6 mouse cellular contexts compared by ENCODE assay signal in the genomic region with DNA sequence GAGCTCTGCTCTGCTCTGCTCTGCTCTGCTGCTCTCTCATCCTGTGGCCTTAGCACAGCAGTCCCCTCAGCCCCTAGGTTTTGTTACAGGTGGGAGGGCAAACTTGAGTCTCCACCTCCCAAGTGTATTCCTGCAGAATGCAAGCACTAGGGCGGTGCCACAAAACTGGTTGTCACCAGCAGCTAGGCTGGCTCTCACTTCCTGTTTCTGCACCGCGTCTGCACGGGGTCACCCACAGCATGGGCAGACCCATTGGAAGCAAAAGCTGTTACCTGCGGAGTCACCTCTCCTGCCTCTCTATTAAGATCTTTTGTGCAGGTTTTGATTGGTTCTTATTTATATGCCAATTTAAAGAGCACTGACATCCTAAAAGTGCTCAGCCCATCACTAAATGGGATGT.
DNase-seq lines count a peak whose midpoint lies in the region; ATAC-seq lines count a peak whose summit lies in the region.
"Not testable (repeated sequence)": the region's sequence is repeated elsewhere in the genome, so short reads cannot be mapped to it uniquely, and the experiment has no call there.

No protein-coding gene starts in this region.

- not testable (repeated sequence) for H3K4me3 ChIP-seq in intestine, embryonic 14.5 days (ENCODE audit: low read depth, low read length)

- H3K4me2 ChIP-seq in intestine, embryonic 14.5 days (ENCODE audit: low read length): not testable (repeated sequence)

- ATAC-seq in activated CD4-positive, CD25-positive, alpha-beta regulatory T cell, adult 4 months: peak; percentile 40
- ATAC-seq in intestine, embryonic 14.5 days (replicated peaks; ENCODE audit: low FRiP score, low TSS enrichment, low read depth): peak; percentile 40; the same call in 1 of the 2 replicates
- peak; percentile 88 for ATAC-seq in megakaryocyte progenitor cell, adult 5-6 weeks (replicated peaks; ENCODE audit: poor library complexity)

- peak; percentile 33 to 37 for DNase-seq in B cell, adult 2 months
- peak; percentile 80 for DNase-seq in heart, adult 11 months
- DNase-seq in intestine, embryonic 14.5 days (ENCODE audit: low spot score): not testable (repeated sequence)
- DNase-seq in naive thymus-derived CD4-positive, alpha-beta T cell, adult 2 months (ENCODE audit: low read depth): peak; percentile 11

- H3K9me3 ChIP-seq in intestine, embryonic 14.5 days (ENCODE audit: control insufficient read depth, low read length): not testable (repeated sequence)

- H3K36me3 ChIP-seq in intestine, embryonic 14.5 days (ENCODE audit: control insufficient read depth, insufficient read depth, low read length): not testable (repeated sequence)

- H3K27me3 ChIP-seq in intestine, embryonic 14.5 days (replicated peaks; ENCODE audit: control insufficient read depth, insufficient read depth, low read length): not testable (repeated sequence)

- not testable (repeated sequence) for H3K9ac ChIP-seq in intestine, embryonic 14.5 days (ENCODE audit: low read length)

- H3K27ac ChIP-seq in intestine, embryonic 14.5 days (ENCODE audit: low read depth): not testable (repeated sequence)

- H3K4me1 ChIP-seq in intestine, embryonic 14.5 days (replicated peaks; ENCODE audit: control insufficient read depth, insufficient read depth, low read length): not testable (repeated sequence)

- WGBS in intestine, embryonic 14.5 days: 78% methylated on average over 5 of the region's 5 CpGs
